Mouse (Mus musculus) heart, postnatal 0 days (tissue): ENCODE results near the gene Ankrd33.

Experiments used
- CTCF ChIP-seq: IDR thresholded peaks from 2 replicates; pipeline ENCODE4 v1.5.1; 2016; ENCODE audit warnings: antibody characterized with exemption, control low read depth, low read depth
- EP300 ChIP-seq: IDR thresholded peaks from 2 replicates; pipeline ENCODE4 v1.6.1; 2016; ENCODE audit warnings: antibody characterized with exemption, low read depth

- TF ChIP-seq CTCF (no peak), EP300 (no peak)
Measured at GRCm38 (mm10) chr15:101113176-101113575, 2.4 kb upstream of the Ankrd33 start.
